Mouse (Mus musculus): Measurements from ENCODE around the gene Reep3.

Reep3 gene

DNA sequence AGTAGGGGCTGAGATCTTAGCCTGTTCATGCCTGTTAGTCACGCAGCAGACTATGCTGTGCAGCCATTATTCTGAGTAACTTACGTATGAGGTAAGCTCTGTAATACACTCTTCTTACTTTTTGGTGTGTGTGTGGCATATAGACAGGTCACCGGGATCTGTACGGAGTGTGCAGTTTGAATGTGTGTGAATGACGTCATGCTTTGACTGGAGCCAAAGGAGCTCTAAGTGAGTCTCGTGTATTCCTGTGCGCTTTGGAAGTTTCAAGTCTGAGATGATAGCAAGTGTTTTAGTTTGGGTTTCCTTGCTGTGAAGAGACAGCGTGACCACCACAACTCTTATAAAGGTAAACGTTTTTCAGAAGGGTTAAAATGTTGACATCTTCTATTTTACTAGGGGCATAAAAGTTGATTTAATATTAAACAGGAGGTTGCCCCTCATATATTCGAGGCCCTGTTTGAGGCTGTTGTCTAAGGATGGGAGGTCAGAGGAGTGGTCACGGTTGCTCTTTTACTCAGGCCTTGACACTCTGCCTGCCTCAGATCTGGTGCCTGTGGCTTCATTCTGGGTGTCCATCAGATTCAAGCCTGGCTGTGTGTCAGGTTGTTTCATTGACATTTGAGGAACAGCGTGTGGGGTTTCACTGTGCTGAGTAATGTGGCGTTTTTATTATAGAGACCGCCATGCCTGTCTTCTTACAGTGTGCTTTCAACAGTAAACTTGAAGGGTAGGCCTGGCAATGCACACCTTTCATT is 14.5 kb upstream of the Reep3 start:
- no peak for DNase-seq (ENCODE audit: low spot score)

DNA sequence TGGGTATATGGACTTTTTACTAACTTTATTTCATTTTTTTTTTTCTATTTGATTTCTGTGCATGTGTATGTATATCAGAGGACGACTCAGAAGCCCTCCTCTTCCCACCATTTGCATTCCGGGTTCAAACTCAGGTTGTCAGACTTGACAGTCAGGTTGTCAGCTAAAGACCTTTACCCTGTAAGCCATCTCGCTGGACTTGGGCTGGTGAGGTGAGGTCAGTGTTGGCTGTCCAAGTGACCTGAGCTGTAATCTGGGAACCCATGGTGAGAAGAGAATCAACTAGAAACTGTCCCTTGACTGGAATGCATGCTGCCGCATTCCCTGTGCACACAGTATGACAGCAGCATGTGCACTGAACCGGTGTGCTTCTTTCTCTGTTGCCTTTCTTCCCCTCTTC is 12.9 kb upstream of the Reep3 start:
- DNase-seq (ENCODE audit: low spot score), result no peak

- DNase-seq (ENCODE audit: low spot score), result no peak
Measured at GRCm38 (mm10) chr10:67108096-67108495, 11.4 kb upstream of the Reep3 start.

DNA sequence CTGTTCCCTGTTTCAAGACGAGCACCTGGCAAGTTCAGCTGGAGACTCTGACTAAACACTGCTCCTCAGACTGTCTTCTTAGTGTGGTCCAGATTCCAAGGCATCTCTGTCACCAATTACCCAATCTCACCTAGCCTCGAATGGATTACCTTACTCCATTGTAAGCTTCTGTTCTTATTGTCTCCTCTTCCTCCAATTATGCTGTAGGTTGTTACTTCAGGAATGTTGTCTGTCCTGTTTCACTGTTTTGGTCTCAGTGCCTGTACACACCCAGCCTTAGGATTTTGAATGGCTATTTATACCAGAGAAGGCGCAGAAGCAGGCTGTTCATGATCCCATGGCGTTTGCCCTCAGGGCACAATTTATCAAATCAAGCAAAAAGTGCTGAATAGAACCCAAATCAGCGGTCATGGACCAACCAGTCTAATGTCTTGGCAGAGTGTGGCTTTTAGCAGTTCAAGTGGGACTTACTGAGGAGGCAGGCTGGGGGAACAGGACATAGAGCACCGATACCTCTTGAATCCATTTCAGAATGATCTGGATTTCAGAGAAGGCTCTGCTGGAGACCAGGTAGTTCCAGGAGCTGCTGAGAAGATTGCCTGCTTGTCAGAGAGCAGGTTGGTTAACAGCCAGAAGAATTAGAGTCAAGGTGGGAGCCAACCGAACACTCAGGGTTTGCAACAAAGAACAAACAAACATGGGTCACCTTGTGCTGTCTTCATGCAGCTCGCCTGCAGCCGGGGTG is 10.4 kb upstream of the Reep3 start:
- DNase-seq (ENCODE audit: low spot score), result no peak

DNA sequence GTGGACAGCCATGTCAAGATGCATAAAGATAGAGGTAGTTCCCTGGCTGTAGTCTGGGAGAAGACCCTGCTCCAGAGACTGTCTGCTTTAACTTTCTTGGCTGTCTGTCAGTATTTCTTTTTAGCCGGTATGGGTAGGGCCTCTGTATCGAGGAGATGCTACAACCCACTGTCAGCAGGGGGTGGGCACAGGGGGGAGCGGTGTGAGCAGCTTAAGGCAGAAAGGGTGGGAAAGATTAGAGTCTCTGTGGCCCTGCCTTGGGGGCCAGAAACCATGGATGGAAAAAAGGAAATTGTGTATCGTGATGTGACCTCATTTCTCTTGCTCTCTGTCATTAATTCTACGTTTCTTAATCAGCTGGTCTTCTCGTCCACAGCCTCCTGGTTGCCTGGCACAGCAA is 9.7 kb upstream of the Reep3 start:
- DNase-seq (ENCODE audit: low spot score), result no peak

DNA sequence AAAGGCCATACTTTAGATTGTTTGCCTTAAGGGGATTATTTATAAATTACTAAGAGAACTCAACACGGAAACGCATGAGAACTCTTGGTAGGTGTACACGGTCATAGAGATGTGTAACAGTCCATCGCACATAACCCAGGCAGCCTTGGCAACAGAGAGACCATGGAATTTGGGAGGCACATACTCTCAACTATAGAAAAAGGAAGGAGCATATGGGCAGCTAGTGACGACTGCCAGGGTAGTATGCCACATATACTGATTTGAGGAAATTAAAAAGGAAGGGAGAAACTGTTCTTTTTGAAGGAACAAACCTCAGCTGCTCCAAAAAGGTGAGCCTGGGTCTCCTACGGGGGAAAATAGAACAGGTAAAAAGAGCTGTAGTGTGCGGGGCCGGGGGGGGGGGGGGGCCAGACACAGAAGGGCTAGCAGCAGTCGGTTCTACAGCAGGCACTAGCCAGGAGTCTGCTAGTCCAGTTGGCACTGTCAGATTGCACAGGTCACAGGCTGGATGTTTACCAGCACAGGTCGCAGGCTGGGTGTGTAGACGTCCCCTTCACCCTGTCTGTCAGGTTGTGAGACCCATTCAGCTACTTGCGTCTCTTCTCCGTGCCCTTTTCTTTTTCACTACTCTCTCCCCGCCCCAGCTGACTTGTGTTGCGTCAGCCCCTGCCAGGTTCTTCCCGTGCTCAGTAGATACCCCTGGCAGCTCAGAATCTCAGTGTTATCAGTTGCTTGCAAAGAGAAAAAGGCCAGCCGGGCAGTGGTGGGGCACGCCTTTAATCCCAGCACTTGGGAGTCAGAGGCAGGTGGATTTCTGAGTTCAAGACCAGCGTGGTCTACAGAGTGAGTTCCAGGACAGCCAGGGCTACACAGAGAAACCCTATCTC is 8.8 kb upstream of the Reep3 start:
- DNase-seq (ENCODE audit: low spot score), result no peak

DNA sequence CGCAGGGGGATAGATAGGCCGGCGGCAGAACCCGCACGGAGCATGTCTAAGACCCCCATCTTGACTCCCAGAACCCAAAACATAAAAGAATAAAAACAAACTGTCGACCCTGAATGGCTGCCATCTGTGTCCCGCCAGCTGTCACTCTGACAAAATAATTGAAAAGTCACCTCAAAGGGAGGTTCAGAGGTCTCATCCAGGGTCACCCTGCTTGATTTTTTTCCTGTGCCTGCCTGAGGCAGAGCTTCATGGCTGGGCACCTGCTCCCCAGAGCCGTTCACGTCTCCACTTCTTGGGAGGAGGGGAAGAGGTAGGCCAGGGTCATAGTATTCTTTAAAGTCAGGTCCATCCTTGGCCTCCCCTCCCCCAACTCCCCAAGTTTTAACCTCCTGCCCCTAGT is 7.8 kb upstream of the Reep3 start:
- no peak for DNase-seq (ENCODE audit: low spot score)

- DNase-seq (ENCODE audit: low spot score), result no peak
Measured at GRCm38 (mm10) chr10:67100831-67101251, 4.1 kb upstream of the Reep3 start.

DNA sequence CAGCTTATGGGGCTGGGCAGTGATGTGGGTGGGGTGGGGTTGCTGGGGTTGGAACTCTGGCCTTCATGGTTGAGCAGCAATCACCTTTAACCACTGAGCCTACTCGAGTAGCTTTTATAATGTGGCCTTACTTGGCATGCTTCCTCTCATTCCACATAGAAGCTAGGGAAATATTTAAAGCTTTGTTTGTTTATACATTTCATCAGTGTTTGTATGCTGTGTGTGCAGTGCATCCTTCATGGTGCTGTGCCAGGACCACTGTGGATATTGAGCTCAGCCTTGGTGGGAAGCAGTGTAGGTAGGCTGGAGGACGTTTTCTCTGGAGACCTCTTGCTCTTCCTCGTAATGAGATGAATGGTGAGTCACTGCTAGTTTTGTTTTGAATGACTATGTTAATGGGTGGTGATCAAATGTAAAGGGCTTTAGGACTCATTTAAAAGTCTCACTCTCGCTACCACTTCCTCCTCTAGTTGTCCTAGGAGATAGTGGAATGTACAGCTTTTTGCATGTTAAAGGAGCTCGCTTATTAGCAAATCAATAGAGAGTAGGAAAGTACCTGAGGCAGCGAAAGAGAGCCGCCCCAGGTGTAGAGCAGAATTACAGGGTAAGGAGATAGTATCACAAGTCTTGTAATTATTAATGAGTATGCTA is 3.4 kb upstream of the Reep3 start:
- DNase-seq (ENCODE audit: low spot score), result no peak

DNA sequence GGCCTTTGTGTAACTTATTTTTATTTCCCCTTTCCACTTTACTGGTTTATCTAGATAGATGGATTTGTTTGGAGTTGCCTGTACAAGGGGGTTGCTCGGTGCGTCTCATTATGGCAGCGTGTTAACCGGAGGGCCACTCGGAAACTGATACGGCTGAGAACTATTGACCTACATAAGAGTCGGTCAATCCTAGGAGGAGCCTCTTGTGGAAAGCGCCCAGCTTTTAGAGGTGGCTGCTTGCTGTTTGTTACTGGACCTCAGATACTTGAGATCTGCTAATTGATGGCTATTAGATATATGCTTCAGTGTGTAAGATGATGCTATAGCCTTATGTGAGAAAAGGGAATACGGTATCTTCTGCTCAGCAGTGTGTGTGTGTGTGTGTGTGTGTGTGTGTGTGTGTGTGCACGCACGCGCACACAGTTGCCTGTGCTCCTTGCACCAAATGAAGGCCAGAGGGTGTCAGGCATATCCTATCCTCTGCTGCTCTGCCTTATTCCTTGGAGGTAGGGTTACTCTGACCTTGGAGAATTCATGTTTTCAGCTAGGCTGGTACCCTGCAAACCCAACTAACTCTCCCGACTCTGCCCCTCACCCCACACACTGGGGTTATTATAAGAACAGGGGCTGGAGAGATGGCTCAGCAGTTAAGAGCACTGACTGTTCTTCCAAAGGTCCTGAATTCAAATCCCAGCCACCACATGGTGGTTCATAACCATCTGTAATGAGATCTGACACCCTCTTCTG is 2.6 kb upstream of the Reep3 start:
- DNase-seq (ENCODE audit: low spot score), result no peak

GRCm38 (mm10) chr10:67098408-67099050 is 1.8 kb upstream of the Reep3 start:
- DNase-seq (ENCODE audit: low spot score), result no peak

GRCm38 (mm10) chr10:67097437-67098150 is 849 bp upstream of the Reep3 start:
- no peak for DNase-seq (ENCODE audit: low spot score)

- DNase-seq (ENCODE audit: low spot score), result peak; percentile 81
Measured at GRCm38 (mm10) chr10:67095798-67096620, 736 bp downstream of the Reep3 start, which contains the start of gene Jmjd1c. Gene Jmjd1c, plus strand, starts transcription at chr10:67096125.

- DNase-seq (ENCODE audit: low spot score), result no peak
Measured at GRCm38 (mm10) chr10:67094922-67095321, 1.8 kb downstream of the Reep3 start.

- no peak for DNase-seq (ENCODE audit: low spot score)
Measured at GRCm38 (mm10) chr10:67090611-67091010, 6.1 kb downstream of the Reep3 start.

DNA sequence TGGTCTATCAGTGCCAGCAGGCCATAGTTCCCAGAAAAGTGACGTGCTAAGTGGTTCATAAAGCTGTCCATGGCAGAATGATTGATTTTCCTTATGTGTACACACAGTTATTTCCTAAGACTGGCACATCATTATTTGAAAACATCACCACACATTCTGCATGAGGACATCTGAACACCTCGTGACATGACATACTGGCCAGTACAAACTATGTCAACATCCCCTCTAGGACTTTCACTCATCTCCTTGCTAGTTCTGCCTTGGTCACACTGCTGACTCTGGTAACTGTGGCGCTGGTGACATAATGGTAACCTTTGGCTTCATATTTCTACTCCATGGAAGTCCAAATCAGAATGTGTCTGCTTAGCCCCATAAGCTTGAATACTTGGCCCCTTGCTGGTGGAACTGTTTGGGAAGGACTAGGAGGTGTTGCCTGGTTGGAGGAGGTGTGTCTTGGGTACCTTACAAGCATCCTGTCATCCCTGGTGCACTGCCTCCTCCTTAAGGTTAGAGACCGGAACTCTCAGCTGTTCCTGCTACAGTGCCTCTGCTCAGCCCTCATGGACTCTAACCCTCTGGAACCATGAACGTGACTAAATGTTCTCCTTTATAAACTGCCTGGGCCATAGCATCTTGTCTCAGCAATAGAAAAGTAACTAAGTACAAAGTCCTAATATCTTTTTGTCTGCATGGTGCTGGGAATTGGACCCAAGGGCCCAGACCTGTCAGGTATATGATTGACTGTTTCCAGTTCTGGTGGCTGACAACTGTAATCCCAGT is 9.1 kb downstream of the Reep3 start:
- no peak for DNase-seq (ENCODE audit: low spot score)

- DNase-seq (ENCODE audit: low spot score), result no peak
Measured at GRCm38 (mm10) chr10:67085916-67086315, 10.8 kb downstream of the Reep3 start.

GRCm38 (mm10) chr10:67085124-67085523 is 11.6 kb downstream of the Reep3 start:
- no peak for DNase-seq (ENCODE audit: low spot score)
